Mouse (Mus musculus): ENCODE results near the gene Rap1a. TPM values are rescaled to one million over a fixed set of nuclear protein-coding genes. Genes with fewer than 3 reads are reported as not detected.

Gene Rap1a
- total and polyA plus RNA-seq, 3 experiments, result 12.8 to 113 (median 101) TPM

DNA sequence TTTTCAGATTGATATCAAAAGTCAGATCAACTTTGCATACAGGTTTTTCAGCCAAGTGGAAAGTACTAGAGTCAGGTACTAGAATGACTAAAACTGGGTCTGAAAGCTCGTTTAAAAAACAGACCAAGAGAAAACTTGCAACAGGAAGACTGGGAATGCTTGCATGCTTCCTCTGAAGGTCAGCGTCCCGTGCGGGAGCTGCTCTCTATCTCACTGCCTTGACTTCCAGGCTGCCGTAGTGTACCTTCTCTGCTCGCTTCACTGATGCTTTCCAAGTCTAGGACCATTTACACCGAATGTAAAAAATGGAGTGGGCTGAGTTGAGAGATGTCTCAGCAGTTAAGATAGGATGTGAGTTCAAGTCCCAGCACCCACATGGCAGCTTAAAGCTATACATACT lies 8.8 kb downstream of the Rap1a start:
- Histone ChIP-seq H3K4me1 (ENCODE audit: control insufficient read depth, insufficient read depth, low read length) (peaks cover 9% of the 10 kb centered on the region), H3K27me3 (ENCODE audit: control insufficient read depth, insufficient read depth, low read length) (no peaks in the 10 kb centered on the region), H3K9ac (ENCODE audit: low read depth, low read length) (no peak overlapping the region), H3K27ac (no peak overlapping the region), H3K36me3 (ENCODE audit: control insufficient read depth, insufficient read depth, low read length) (peaks cover 29% of the 10 kb centered on the region), H3K79me2 (replicated peaks; ENCODE audit: control insufficient read depth, insufficient read depth, low read length) (peaks cover 16% of the 10 kb centered on the region), H3K4me3 (no peak overlapping the region)
- no peak for DNase-seq
- 43% methylated on average over 7 of the region's 7 CpGs for WGBS
- TF ChIP-seq POLR2A (IDR thresholded peaks at IDR 0.05; ENCODE audit: insufficient read depth, low read depth, low read length) (no peak), CTCF (IDR thresholded peaks at IDR 0.05) (no peak), EP300 (IDR thresholded peaks at IDR 0.05; ENCODE audit: insufficient read depth, low read depth, low read length) (no peak)
- intact Hi-C loops (cut with DNase I), result no loop called here

DNA sequence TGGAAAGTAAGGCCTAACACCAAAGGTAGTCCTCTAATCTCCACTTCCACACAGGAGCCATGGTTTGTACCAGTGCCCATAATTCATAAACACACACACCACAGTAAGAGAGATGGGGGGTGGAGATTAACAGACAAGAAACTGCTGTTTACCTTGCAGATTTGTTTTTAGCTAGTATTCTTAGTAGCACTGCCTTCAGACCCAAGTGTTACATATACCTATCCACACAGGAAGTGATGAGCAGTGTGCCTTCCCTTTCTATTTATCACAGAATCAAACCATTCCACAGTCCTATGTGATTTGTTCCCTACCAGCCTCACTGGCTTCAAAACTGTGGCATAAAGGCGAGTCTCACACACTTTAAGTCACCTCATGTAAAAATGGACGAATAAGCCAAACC lies 10.0 kb downstream of the Rap1a start:
- intact Hi-C loops (cut with DNase I), result no loop called here
- Histone ChIP-seq H3K27ac (no peak overlapping the region), H3K9ac (ENCODE audit: low read depth, low read length) (no peak overlapping the region), H3K27me3 (ENCODE audit: control insufficient read depth, insufficient read depth, low read length) (no peaks in the 10 kb centered on the region), H3K79me2 (replicated peaks; ENCODE audit: control insufficient read depth, insufficient read depth, low read length) (peaks cover 18% of the 10 kb centered on the region), H3K4me3 (no peak overlapping the region), H3K36me3 (ENCODE audit: control insufficient read depth, insufficient read depth, low read length) (peaks cover 28% of the 10 kb centered on the region), H3K4me1 (ENCODE audit: control insufficient read depth, insufficient read depth, low read length) (peaks cover 7% of the 10 kb centered on the region)
- no peak for DNase-seq
- WGBS, result 91% methylated on average over 2 of the region's 2 CpGs
- TF ChIP-seq POLR2A (IDR thresholded peaks at IDR 0.05; ENCODE audit: insufficient read depth, low read depth, low read length) (no peak), CTCF (IDR thresholded peaks at IDR 0.05) (no peak), EP300 (IDR thresholded peaks at IDR 0.05; ENCODE audit: insufficient read depth, low read depth, low read length) (no peak)

DNA sequence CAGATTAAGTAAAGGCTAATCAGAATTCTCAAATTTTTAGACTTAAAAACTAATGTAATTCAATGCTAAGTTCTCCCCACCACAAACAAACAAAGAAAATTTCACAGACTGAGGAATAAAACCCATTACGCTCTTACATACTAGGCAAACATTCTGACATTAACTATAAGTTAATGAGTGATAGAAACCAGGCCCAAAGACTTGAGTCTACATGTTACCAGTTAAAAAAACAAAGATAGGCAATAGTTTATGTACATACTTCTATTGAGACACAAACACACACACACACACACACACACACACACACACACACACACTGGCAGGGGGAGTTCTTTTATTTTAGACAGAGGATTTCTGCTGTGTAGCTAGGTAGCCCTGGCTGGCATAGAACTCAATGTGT lies 10.8 kb downstream of the Rap1a start:
- Histone ChIP-seq H3K36me3 (ENCODE audit: control insufficient read depth, insufficient read depth, low read length) (peaks cover 26% of the 10 kb centered on the region), H3K4me3 (no peak overlapping the region), H3K79me2 (replicated peaks; ENCODE audit: control insufficient read depth, insufficient read depth, low read length) (peaks cover 18% of the 10 kb centered on the region), H3K27ac (no peak overlapping the region), H3K9ac (ENCODE audit: low read depth, low read length) (no peak overlapping the region), H3K4me1 (ENCODE audit: control insufficient read depth, insufficient read depth, low read length) (peaks cover 6% of the 10 kb centered on the region), H3K27me3 (ENCODE audit: control insufficient read depth, insufficient read depth, low read length) (no peaks in the 10 kb centered on the region)
- intact Hi-C loops (cut with DNase I), result no loop called here
- no peak for TF ChIP-seq CTCF (IDR thresholded peaks at IDR 0.05)
- no peak for TF ChIP-seq POLR2A (IDR thresholded peaks at IDR 0.05; ENCODE audit: insufficient read depth, low read depth, low read length)
- no peak for TF ChIP-seq EP300 (IDR thresholded peaks at IDR 0.05; ENCODE audit: insufficient read depth, low read depth, low read length)
- no peak for DNase-seq
- WGBS, result 98% methylated on average over 1 of the region's 1 CpGs

GRCm38 (mm10) chr3:105789776-105790175 lies 11.4 kb downstream of the Rap1a start:
- H3K27ac ChIP-seq, result no peak overlapping the region
- intact Hi-C loops (cut with DNase I), result no loop called here
- no peaks in the 10 kb centered on the region for H3K27me3 ChIP-seq (ENCODE audit: control insufficient read depth, insufficient read depth, low read length)
- peaks cover 18% of the 10 kb centered on the region for H3K79me2 ChIP-seq (replicated peaks; ENCODE audit: control insufficient read depth, insufficient read depth, low read length)
- H3K4me3 ChIP-seq, result no peak overlapping the region
- DNase-seq, result no peak
- TF ChIP-seq CTCF (IDR thresholded peaks at IDR 0.05), result no peak
- H3K9ac ChIP-seq (ENCODE audit: low read depth, low read length), result no peak overlapping the region
- WGBS, result 48% methylated on average over 1 of the region's 1 CpGs
- H3K4me1 ChIP-seq (ENCODE audit: control insufficient read depth, insufficient read depth, low read length), result peaks cover 5% of the 10 kb centered on the region
- H3K36me3 ChIP-seq (ENCODE audit: control insufficient read depth, insufficient read depth, low read length), result peaks cover 24% of the 10 kb centered on the region

DNA sequence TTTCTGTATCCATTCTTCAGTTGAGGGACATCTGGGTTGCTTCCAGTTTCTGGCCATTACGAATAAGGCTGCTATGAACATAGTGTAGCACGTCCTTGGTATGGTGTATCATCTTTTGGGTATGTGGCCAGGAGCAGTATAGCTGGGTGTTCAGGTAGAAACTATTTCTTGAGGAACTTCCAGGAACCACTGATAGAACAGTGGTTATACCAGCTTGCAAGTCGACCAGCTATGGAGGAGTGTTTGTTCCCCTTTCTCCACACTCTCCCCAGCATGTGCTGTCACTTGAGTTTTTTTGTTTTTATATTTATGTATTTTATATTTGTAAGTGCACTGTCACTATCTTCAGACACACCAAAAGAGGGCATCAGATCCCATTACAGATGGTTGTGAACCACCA lies 13.8 kb downstream of the Rap1a start:
- Histone ChIP-seq H3K4me3 (no peak overlapping the region), H3K36me3 (ENCODE audit: control insufficient read depth, insufficient read depth, low read length) (peaks cover 25% of the 10 kb centered on the region), H3K79me2 (replicated peaks; ENCODE audit: control insufficient read depth, insufficient read depth, low read length) (peaks cover 15% of the 10 kb centered on the region), H3K4me1 (ENCODE audit: control insufficient read depth, insufficient read depth, low read length) (peaks cover 8% of the 10 kb centered on the region), H3K27me3 (ENCODE audit: control insufficient read depth, insufficient read depth, low read length) (no peaks in the 10 kb centered on the region), H3K27ac (no peak overlapping the region), H3K9ac (ENCODE audit: low read depth, low read length) (no peak overlapping the region)
- WGBS, result 91% methylated on average over 3 of the region's 3 CpGs
- TF ChIP-seq POLR2A (IDR thresholded peaks at IDR 0.05; ENCODE audit: insufficient read depth, low read depth, low read length), result no peak
- no peak for TF ChIP-seq EP300 (IDR thresholded peaks at IDR 0.05; ENCODE audit: insufficient read depth, low read depth, low read length)
- no peak for TF ChIP-seq CTCF (IDR thresholded peaks at IDR 0.05)
- no peak for DNase-seq
- intact Hi-C loops (cut with DNase I), result no loop called here

- no peak for DNase-seq
- H3K27me3 ChIP-seq (ENCODE audit: control insufficient read depth, insufficient read depth, low read length), result no peaks in the 10 kb centered on the region
- intact Hi-C loops (cut with DNase I), result no loop called here
- H3K9ac ChIP-seq (ENCODE audit: low read depth, low read length), result no peak overlapping the region
- peak; percentile 37 for TF ChIP-seq CTCF (IDR thresholded peaks at IDR 0.05)
- no peak for TF ChIP-seq POLR2A (IDR thresholded peaks at IDR 0.05; ENCODE audit: insufficient read depth, low read depth, low read length)
- H3K79me2 ChIP-seq (replicated peaks; ENCODE audit: control insufficient read depth, insufficient read depth, low read length), result peaks cover 9% of the 10 kb centered on the region
- H3K4me3 ChIP-seq, result no peak overlapping the region
- no peak overlapping the region for H3K27ac ChIP-seq
- peaks cover 20% of the 10 kb centered on the region for H3K36me3 ChIP-seq (ENCODE audit: control insufficient read depth, insufficient read depth, low read length)
- H3K4me1 ChIP-seq (ENCODE audit: control insufficient read depth, insufficient read depth, low read length), result peaks cover 7% of the 10 kb centered on the region
Measured at GRCm38 (mm10) chr3:105785865-105786264, 15.3 kb downstream of the Rap1a start.

All from heart, adult 2 months (tissue).